Mouse (Mus musculus) limb, embryonic 11.5 days (tissue): ENCODE data around the gene Glcci1. TPM values are rescaled to one million over a fixed set of nuclear protein-coding genes. Genes with fewer than 3 reads are reported as not detected.

Experiments used
- ATAC-seq: fragments of 200-750 bp; cut with Nextera tagmentation; 2 replicates; pipeline ENCODE4 v1.8.0; 2017; ENCODE audit warnings: low read depth; ENCODE audit not compliant: insufficient number of reproducible peaks, low FRiP score, low TSS enrichment
- DNase-seq: peaks from one replicate; pipeline ENCODE4 v3.0.0-alpha.2; 2015; ENCODE audit warnings: low spot score
- H3K27ac ChIP-seq: fragments of 300-500 bp; sonication (generic); replicated peaks from 2 replicates; pipeline ENCODE4 v1.5.1; 2014; ENCODE audit warnings: low read depth, mild to moderate bottlenecking, low read length
- H3K27me3 ChIP-seq: fragments of 300-500 bp; sonication (generic); 2 replicates; pipeline ENCODE4 v1.6.1; 2014; ENCODE audit warnings: mild to moderate bottlenecking, low read length, mixed read lengths; ENCODE audit not compliant: control insufficient read depth, insufficient read depth
- H3K36me3 ChIP-seq: fragments of 300-500 bp; sonication (generic); 2 replicates; pipeline ENCODE4 v1.6.1; 2014; ENCODE audit warnings: mild to moderate bottlenecking, low read length, moderate library complexity, mixed read lengths; ENCODE audit not compliant: control insufficient read depth, insufficient read depth
- H3K4me1 ChIP-seq: fragments of 300-500 bp; sonication (generic); 2 replicates; pipeline ENCODE4 v1.6.1; 2014; ENCODE audit warnings: low read length, mixed read lengths; ENCODE audit not compliant: control insufficient read depth, insufficient read depth
- H3K4me2 ChIP-seq: fragments of 300-500 bp; sonication (generic); 2 replicates; pipeline ENCODE4 v1.6.1; 2014; ENCODE audit warnings: low read depth, mild to moderate bottlenecking, moderate library complexity; ENCODE audit not compliant: severe bottlenecking
- H3K4me3 ChIP-seq: fragments of 300-500 bp; sonication (generic); 2 replicates; pipeline ENCODE4 v1.5.1; 2014; ENCODE audit warnings: low read depth, low read length
- H3K9ac ChIP-seq: fragments of 300-500 bp; sonication (generic); 2 replicates; pipeline ENCODE4 v1.6.1; 2014; ENCODE audit warnings: mild to moderate bottlenecking, low read length
- H3K9me3 ChIP-seq: fragments of 300-500 bp; sonication (generic); 2 replicates; pipeline ENCODE4 v1.6.1; 2016; ENCODE audit warnings: low read length; ENCODE audit not compliant: control insufficient read depth
- WGBS: fragments of 180-500 bp; shearing (Covaris S2); extraction: QIAGEN DNeasy Blood & Tissue Kit; methylation state at CpG from one replicate; pipeline ENCODE4 v1.1.7; 2014; 5-methylcytosine and 5-hydroxymethylcytosine counted together
- polyA plus RNA-seq: library from polyadenylated mRNA; unstranded; fragments of >200 nt; fragmentation: Nextera tagmentation; extraction: Ambion mirVana; gene quantifications from 2 replicates; pipeline ENCODE4 v1.2.1, GENCODE M21; 2014

Glcci1 gene
- polyA plus RNA-seq, 1 experiment from 2014 or later = 24.4 TPM

GRCm38 (mm10) chr6:8619582-8620350 is 110.4 kb downstream of the Glcci1 start:
- WGBS = 85% methylated on average over 4 of the region's 4 CpGs

GRCm38 (mm10) chr6:8623045-8623444 is 113.6 kb downstream of the Glcci1 start:
- ATAC-seq (no peak), DNase-seq (no peak)
- H3K4me1 ChIP-seq = no peaks in the 10 kb centered on the region
- WGBS = 83% methylated on average over 3 of the region's 3 CpGs
- H3K36me3 ChIP-seq = no peaks in the 10 kb centered on the region
- H3K27me3 ChIP-seq = no peaks in the 10 kb centered on the region
- no peak overlapping the region for H3K4me3 ChIP-seq
- no peak overlapping the region for H3K9ac ChIP-seq
- no peak overlapping the region for H3K4me2 ChIP-seq
- H3K27ac ChIP-seq = no peak overlapping the region
- H3K9me3 ChIP-seq = no peaks in the 10 kb centered on the region

More at GRCm38 (mm10) chr6:8619582-8620350, 110.4 kb downstream of the Glcci1 start:
- no peaks in the 10 kb centered on the region for H3K27me3 ChIP-seq
- no peaks in the 10 kb centered on the region for H3K4me1 ChIP-seq
- no peak overlapping the region for H3K4me3 ChIP-seq
- H3K36me3 ChIP-seq = no peaks in the 10 kb centered on the region
- H3K4me2 ChIP-seq = no peak overlapping the region
- no peak overlapping the region for H3K27ac ChIP-seq
- DNase-seq = no peak
- no peak overlapping the region for H3K9ac ChIP-seq
- ATAC-seq = no peak
- no peaks in the 10 kb centered on the region for H3K9me3 ChIP-seq

GRCm38 (mm10) chr6:8628226-8628625 is 118.8 kb downstream of the Glcci1 start:
- H3K4me2 ChIP-seq = no peak overlapping the region
- H3K4me3 ChIP-seq = no peak overlapping the region
- no peaks in the 10 kb centered on the region for H3K9me3 ChIP-seq
- WGBS = 90% methylated on average over 8 of the region's 8 CpGs
- H3K27ac ChIP-seq = no peak overlapping the region
- no peak for DNase-seq
- H3K27me3 ChIP-seq = no peaks in the 10 kb centered on the region
- no peaks in the 10 kb centered on the region for H3K4me1 ChIP-seq
- no peaks in the 10 kb centered on the region for H3K36me3 ChIP-seq
- no peak for ATAC-seq
- H3K9ac ChIP-seq = no peak overlapping the region

GRCm38 (mm10) chr6:8628715-8629267 is 119.4 kb downstream of the Glcci1 start:
- Histone ChIP-seq H3K4me1 (no peaks in the 10 kb centered on the region), H3K9ac (no peak overlapping the region), H3K4me3 (no peak overlapping the region), H3K9me3 (no peaks in the 10 kb centered on the region), H3K36me3 (no peaks in the 10 kb centered on the region), H3K27me3 (no peaks in the 10 kb centered on the region), H3K4me2 (no peak overlapping the region), H3K27ac (no peak overlapping the region)
- ATAC-seq (no peak), DNase-seq (no peak)
- WGBS = 90% methylated on average over 7 of the region's 7 CpGs

GRCm38 (mm10) chr6:8630531-8630930 is 121.1 kb downstream of the Glcci1 start:
- no peak overlapping the region for H3K27ac ChIP-seq

GRCm38 (mm10) chr6:8631362-8631761 is 122.0 kb downstream of the Glcci1 start:
- ATAC-seq = no peak

More at GRCm38 (mm10) chr6:8630531-8630930, 121.1 kb downstream of the Glcci1 start:
- Histone ChIP-seq H3K4me3 (no peak overlapping the region), H3K4me1 (no peaks in the 10 kb centered on the region), H3K9ac (no peak overlapping the region), H3K27me3 (no peaks in the 10 kb centered on the region), H3K9me3 (no peaks in the 10 kb centered on the region), H3K4me2 (no peak overlapping the region), H3K36me3 (no peaks in the 10 kb centered on the region)
- WGBS = 84% methylated on average over 7 of the region's 7 CpGs
- ATAC-seq (no peak), DNase-seq (no peak)

GRCm38 (mm10) chr6:8631986-8632632 is 122.7 kb downstream of the Glcci1 start:
- no peak for DNase-seq
- ATAC-seq = no peak
- Histone ChIP-seq H3K27ac (no peak overlapping the region), H3K4me3 (no peak overlapping the region), H3K9me3 (no peaks in the 10 kb centered on the region), H3K4me1 (no peaks in the 10 kb centered on the region), H3K4me2 (no peak overlapping the region), H3K36me3 (no peaks in the 10 kb centered on the region), H3K27me3 (no peaks in the 10 kb centered on the region), H3K9ac (no peak overlapping the region)
- WGBS = 48% methylated on average over 5 of the region's 5 CpGs

More at GRCm38 (mm10) chr6:8631362-8631761, 122.0 kb downstream of the Glcci1 start:
- Histone ChIP-seq H3K36me3 (no peaks in the 10 kb centered on the region), H3K27ac (no peak overlapping the region), H3K27me3 (no peaks in the 10 kb centered on the region), H3K4me3 (no peak overlapping the region), H3K9me3 (no peaks in the 10 kb centered on the region), H3K4me1 (no peaks in the 10 kb centered on the region), H3K4me2 (no peak overlapping the region), H3K9ac (no peak overlapping the region)
- no peak for DNase-seq
- whole genome bisulfite sequencing = 82% methylated on average over 8 of the region's 8 CpGs

- no peaks in the 10 kb centered on the region for H3K36me3 ChIP-seq
- H3K9ac ChIP-seq = no peak overlapping the region
- no peak overlapping the region for H3K4me3 ChIP-seq
- H3K27ac ChIP-seq = no peak overlapping the region
- H3K9me3 ChIP-seq = no peaks in the 10 kb centered on the region
- ATAC-seq (no peak), DNase-seq (no peak)
- no peaks in the 10 kb centered on the region for H3K27me3 ChIP-seq
- H3K4me1 ChIP-seq = no peaks in the 10 kb centered on the region
- H3K4me2 ChIP-seq = no peak overlapping the region
- 94% methylated on average over 4 of the region's 4 CpGs for WGBS
Measured at GRCm38 (mm10) chr6:8632701-8633100, 123.3 kb downstream of the Glcci1 start.
